Mouse (Mus musculus): ENCODE data around the gene Tubd1. TPM values are rescaled to one million over a fixed set of nuclear protein-coding genes. Genes with fewer than 3 reads are reported as not detected.

The Tubd1 gene
- polyA plus RNA-seq, 1 experiment from 2014 or later: 7.3 TPM

DNA sequence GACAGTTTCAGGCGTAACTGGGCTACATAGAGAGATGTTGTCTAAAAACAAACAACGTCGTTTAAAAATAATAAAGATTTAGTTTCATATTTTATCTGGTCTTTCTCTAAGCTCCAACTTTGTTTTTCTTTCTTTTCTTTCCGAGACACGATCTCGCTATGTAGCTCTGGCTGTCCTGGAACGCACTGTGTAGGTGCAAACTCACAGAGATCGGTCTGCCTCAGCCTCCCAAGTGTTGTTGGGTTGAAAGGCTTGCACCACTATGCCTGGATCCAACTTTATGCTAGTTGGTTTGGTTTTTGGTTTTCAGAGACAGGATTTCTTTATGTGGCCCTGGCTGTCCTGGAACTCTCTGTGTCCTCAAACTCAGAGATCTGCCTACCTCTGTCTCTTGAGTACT, 765 bp downstream of the Tubd1 start:
- TF ChIP-seq CTCF (IDR thresholded peaks at IDR 0.05): no peak
- no peak for TF ChIP-seq EP300 (IDR thresholded peaks at IDR 0.05)
- peak overlapping the region; percentile 58 for H3K4me2 ChIP-seq (replicated peaks; ENCODE audit: low read depth, low read length)
- H3K9me3 ChIP-seq (ENCODE audit: low read length): no peaks in the 10 kb centered on the region

DNA sequence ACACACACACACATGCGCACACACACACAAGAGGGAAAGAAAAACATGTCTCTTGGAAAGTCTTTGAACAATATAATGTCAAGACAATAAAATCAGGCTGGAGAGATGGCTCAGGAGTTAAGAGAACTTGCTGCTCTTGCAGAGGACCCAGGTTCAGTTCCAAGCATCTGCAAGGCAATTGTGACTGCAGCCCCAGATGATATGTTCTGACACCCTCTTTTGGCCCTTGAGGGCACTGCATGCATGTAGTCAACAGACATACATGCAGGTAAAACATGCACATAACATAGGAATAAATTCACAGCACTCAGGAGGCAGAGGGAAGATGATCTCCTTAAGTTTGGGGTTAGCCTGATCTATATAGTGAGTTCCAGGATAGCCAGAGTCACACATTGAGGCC, 2.6 kb downstream of the Tubd1 start:
- H3K27ac ChIP-seq (ENCODE audit: low read length): no peak overlapping the region
- H3K9me3 ChIP-seq (ENCODE audit: low read length): no peaks in the 10 kb centered on the region
- TF ChIP-seq CTCF (IDR thresholded peaks at IDR 0.05) (peak; percentile 31; the same call in 1 of the 2 replicates), EP300 (IDR thresholded peaks at IDR 0.05) (no peak)
- WGBS: 100% methylated on average over 1 of the region's 1 CpGs
- H3K4me2 ChIP-seq (replicated peaks; ENCODE audit: low read depth, low read length): no peak overlapping the region
- H3K27me3 ChIP-seq (replicated peaks; ENCODE audit: insufficient read depth, low read length): no peaks in the 10 kb centered on the region
- no peaks in the 10 kb centered on the region for H3K36me3 ChIP-seq (ENCODE audit: insufficient read depth, low read length)
- H3K4me1 ChIP-seq (ENCODE audit: insufficient read depth, low read depth, low read length): peaks cover 5% of the 10 kb centered on the region; the same call in 1 of the 2 replicates
- ATAC-seq (no peak), DNase-seq (ENCODE audit: low spot score) (no peak)
- no peak overlapping the region for H3K9ac ChIP-seq (replicated peaks; ENCODE audit: low read depth)
- no peak overlapping the region for H3K4me3 ChIP-seq (ENCODE audit: low read depth, low read length)

More for the DNA sequence above, 765 bp downstream of the Tubd1 start:
- Histone ChIP-seq H3K4me1 (ENCODE audit: insufficient read depth, low read depth, low read length) (peaks cover 7% of the 10 kb centered on the region; the same call in 1 of the 2 replicates), H3K9ac (replicated peaks; ENCODE audit: low read depth) (peak overlapping the region; percentile 95), H3K27ac (ENCODE audit: low read length) (peak overlapping the region; percentile 90), H3K27me3 (replicated peaks; ENCODE audit: insufficient read depth, low read length) (no peaks in the 10 kb centered on the region), H3K4me3 (ENCODE audit: low read depth, low read length) (peak overlapping the region; percentile 94), H3K36me3 (ENCODE audit: insufficient read depth, low read length) (no peaks in the 10 kb centered on the region)
- WGBS: 72% methylated on average over 8 of the region's 8 CpGs
- DNase-seq (ENCODE audit: low spot score) (no peak), ATAC-seq (no peak)

DNA sequence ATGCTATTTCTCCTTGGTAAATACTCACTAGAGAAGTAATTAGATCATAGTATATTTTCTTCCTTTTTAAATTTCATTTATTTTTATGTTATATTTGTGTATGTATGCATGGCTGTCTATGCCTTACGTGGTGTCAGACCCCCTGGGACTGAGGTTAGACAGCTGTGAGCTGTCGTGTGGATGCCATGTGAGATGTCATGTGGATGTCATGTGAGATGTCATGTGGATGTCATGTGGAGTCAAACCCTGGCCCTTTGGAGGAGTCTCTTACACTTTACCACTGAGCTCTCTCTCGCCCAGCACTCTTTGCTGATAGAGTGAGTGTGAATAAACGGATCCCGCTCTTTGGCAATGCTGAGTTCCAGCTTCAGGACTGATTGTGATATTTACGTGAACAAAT, 8.7 kb downstream of the Tubd1 start:
- Histone ChIP-seq H3K27ac (ENCODE audit: low read length) (no peak overlapping the region), H3K9ac (replicated peaks; ENCODE audit: low read depth) (no peak overlapping the region), H3K4me1 (ENCODE audit: insufficient read depth, low read depth, low read length) (no peaks in the 10 kb centered on the region), H3K9me3 (ENCODE audit: low read length) (no peaks in the 10 kb centered on the region), H3K36me3 (ENCODE audit: insufficient read depth, low read length) (no peaks in the 10 kb centered on the region), H3K4me3 (ENCODE audit: low read depth, low read length) (no peak overlapping the region), H3K27me3 (replicated peaks; ENCODE audit: insufficient read depth, low read length) (no peaks in the 10 kb centered on the region), H3K4me2 (replicated peaks; ENCODE audit: low read depth, low read length) (no peak overlapping the region)
- DNase-seq (ENCODE audit: low spot score): no peak
- ATAC-seq: no peak
- 82% methylated on average over 6 of the region's 6 CpGs for WGBS
- no peak for TF ChIP-seq EP300 (IDR thresholded peaks at IDR 0.05)
- TF ChIP-seq CTCF (IDR thresholded peaks at IDR 0.05): no peak

DNA sequence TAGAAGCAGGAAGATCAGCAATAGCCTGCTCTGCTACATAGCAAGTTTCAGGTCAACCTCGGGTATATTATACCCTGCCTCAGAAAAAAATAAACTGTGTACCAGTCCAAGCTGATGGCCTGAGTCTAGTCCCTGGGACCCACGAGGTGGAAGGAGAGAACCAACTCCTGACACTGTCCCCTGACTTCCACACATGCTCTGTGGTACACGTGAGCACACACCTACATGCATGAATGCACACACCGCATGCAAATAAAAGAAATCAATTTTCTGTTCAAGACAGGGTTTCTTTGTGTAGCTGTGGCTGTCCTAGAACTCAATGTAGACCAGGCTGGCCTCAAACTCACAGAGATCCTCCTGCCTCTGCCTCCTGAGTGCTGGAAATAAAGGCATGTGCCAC, 13.5 kb downstream of the Tubd1 start:
- DNase-seq (ENCODE audit: low spot score) (no peak), ATAC-seq (no peak)
- WGBS: 87% methylated on average over 4 of the region's 4 CpGs
- Histone ChIP-seq H3K4me3 (ENCODE audit: low read depth, low read length) (no peak overlapping the region), H3K4me1 (ENCODE audit: insufficient read depth, low read depth, low read length) (no peaks in the 10 kb centered on the region), H3K9me3 (ENCODE audit: low read length) (no peaks in the 10 kb centered on the region), H3K9ac (replicated peaks; ENCODE audit: low read depth) (no peak overlapping the region), H3K27ac (ENCODE audit: low read length) (no peak overlapping the region), H3K4me2 (replicated peaks; ENCODE audit: low read depth, low read length) (no peak overlapping the region), H3K36me3 (ENCODE audit: insufficient read depth, low read length) (peaks cover 4% of the 10 kb centered on the region; the same call in 1 of the 2 replicates), H3K27me3 (replicated peaks; ENCODE audit: insufficient read depth, low read length) (no peaks in the 10 kb centered on the region)
- TF ChIP-seq EP300 (IDR thresholded peaks at IDR 0.05): no peak

DNA sequence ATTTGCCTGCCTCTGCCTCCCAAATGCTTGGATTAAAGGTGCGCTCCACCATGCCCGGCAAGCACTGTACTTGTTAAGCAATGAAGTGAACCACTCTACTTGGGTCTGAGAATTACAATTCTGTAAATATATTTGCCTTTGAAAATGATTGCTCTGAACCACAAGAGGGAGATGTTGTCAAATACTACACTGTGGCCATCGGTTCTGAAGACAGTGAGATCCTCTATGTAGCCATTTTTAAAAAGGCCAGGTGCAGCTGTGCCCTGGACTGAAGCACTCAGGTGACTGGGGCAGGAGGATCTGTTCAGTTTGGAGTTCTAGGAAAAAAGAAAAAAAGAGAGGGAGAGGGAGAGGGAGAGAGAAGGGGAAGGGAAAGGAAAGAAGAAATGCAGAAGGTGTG, 23.6 kb downstream of the Tubd1 start:
- Histone ChIP-seq H3K4me1 (ENCODE audit: insufficient read depth, low read depth, low read length) (peaks cover 6% of the 10 kb centered on the region; the same call in 1 of the 2 replicates), H3K4me3 (ENCODE audit: low read depth, low read length) (no peak overlapping the region), H3K9me3 (ENCODE audit: low read length) (no peaks in the 10 kb centered on the region), H3K27me3 (replicated peaks; ENCODE audit: insufficient read depth, low read length) (no peaks in the 10 kb centered on the region), H3K36me3 (ENCODE audit: insufficient read depth, low read length) (no peaks in the 10 kb centered on the region), H3K27ac (ENCODE audit: low read length) (no peak overlapping the region), H3K9ac (replicated peaks; ENCODE audit: low read depth) (no peak overlapping the region), H3K4me2 (replicated peaks; ENCODE audit: low read depth, low read length) (no peak overlapping the region)
- 45% methylated on average over 3 of the region's 3 CpGs for WGBS
- DNase-seq (ENCODE audit: low spot score) (peak; percentile 91), ATAC-seq (peak; percentile 34)
- peak; percentile 86 for TF ChIP-seq CTCF (IDR thresholded peaks at IDR 0.05)
- TF ChIP-seq EP300 (IDR thresholded peaks at IDR 0.05): no peak

DNA sequence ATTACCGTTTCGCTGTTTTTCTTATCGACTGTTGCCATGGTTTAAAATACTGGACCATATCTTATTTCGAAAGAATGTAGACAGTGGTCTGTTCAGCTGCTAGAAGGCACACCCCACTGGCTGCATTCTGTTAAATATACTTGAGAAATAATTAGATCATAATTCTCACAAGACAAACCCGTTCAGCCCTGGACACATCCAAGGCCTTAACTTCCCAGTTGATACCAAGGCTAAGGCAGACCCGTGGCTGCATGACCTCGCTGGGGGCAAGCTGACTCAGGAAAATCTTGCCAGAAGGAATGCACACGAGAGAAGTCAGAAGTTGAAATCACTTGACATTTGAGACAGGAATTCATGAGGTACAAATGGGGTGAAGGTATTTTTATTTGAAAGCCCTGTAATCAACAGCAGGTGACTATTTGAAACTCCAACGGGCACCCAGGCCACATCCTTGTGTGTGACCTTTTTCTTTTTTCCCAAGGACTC, 25.5 kb downstream of the Tubd1 start:
- peaks cover 6% of the 10 kb centered on the region; the same call in 1 of the 2 replicates for H3K4me1 ChIP-seq (ENCODE audit: insufficient read depth, low read depth, low read length)
- peak; percentile 13; the same call in 1 of the 2 replicates for ATAC-seq
- H3K27ac ChIP-seq (ENCODE audit: low read length): peak overlapping the region; percentile 68; the same call in 1 of the 2 replicates
- 36% methylated on average over 9 of the region's 9 CpGs for WGBS
- H3K27me3 ChIP-seq (replicated peaks; ENCODE audit: insufficient read depth, low read length): no peaks in the 10 kb centered on the region
- TF ChIP-seq EP300 (IDR thresholded peaks at IDR 0.05): 0 out of 2 replicates have a peak, but pooled peaks have one; percentile 24
- TF ChIP-seq CTCF (IDR thresholded peaks at IDR 0.05): no peak
- H3K4me2 ChIP-seq (replicated peaks; ENCODE audit: low read depth, low read length): no peak overlapping the region
- H3K36me3 ChIP-seq (ENCODE audit: insufficient read depth, low read length): no peaks in the 10 kb centered on the region
- no peaks in the 10 kb centered on the region for H3K9me3 ChIP-seq (ENCODE audit: low read length)
- peak; percentile 73 for DNase-seq (ENCODE audit: low spot score)
- H3K9ac ChIP-seq (replicated peaks; ENCODE audit: low read depth): no peak overlapping the region
- no peak overlapping the region for H3K4me3 ChIP-seq (ENCODE audit: low read depth, low read length)

Measured in lung, postnatal 0 days (tissue).